Mouse (Mus musculus) neural tube, embryonic 15.5 days (tissue): ENCODE measurements around the gene Rnls. TPM values are rescaled to one million over a fixed set of nuclear protein-coding genes. Genes with fewer than 3 reads are reported as not detected.
A peak's percentile ranks its signal among the peaks of the same experiment; 100 is the strongest.

ENCODE experiments used
- ATAC-seq: fragments of 200-750 bp; cut with Nextera tagmentation; 2 replicates; pipeline ENCODE4 v1.8.0; 2017; ENCODE audit warnings: mild to moderate bottlenecking, moderate TSS enrichment, moderate library complexity; ENCODE audit not compliant: low FRiP score
- H3K27ac ChIP-seq: fragments of 300-500 bp; sonication (generic); replicated peaks from 2 replicates; pipeline ENCODE4 v1.5.1; 2015; ENCODE audit warnings: mild to moderate bottlenecking, inconsistent platforms
- H3K27me3 ChIP-seq: fragments of 300-500 bp; sonication (generic); replicated peaks from 2 replicates; pipeline ENCODE4 v1.6.1; 2015; ENCODE audit warnings: inconsistent platforms
- H3K36me3 ChIP-seq: fragments of 300-500 bp; sonication (generic); 2 replicates; pipeline ENCODE4 v1.6.1; 2015; ENCODE audit warnings: inconsistent platforms
- H3K4me1 ChIP-seq: fragments of 300-500 bp; sonication (generic); 2 replicates; pipeline ENCODE4 v1.6.1; 2015; ENCODE audit warnings: inconsistent platforms
- H3K4me2 ChIP-seq: fragments of 300-500 bp; sonication (generic); 2 replicates; pipeline ENCODE4 v1.6.1; 2015; ENCODE audit warnings: inconsistent platforms, mild to moderate bottlenecking, moderate library complexity
- H3K4me3 ChIP-seq: fragments of 300-500 bp; sonication (generic); replicated peaks from 2 replicates; pipeline ENCODE4 v1.5.1; 2015; ENCODE audit warnings: mild to moderate bottlenecking, inconsistent platforms
- H3K9ac ChIP-seq: fragments of 300-500 bp; sonication (generic); replicated peaks from 2 replicates; pipeline ENCODE4 v1.6.1; 2015; ENCODE audit warnings: mild to moderate bottlenecking, inconsistent platforms
- H3K9me3 ChIP-seq: fragments of 300-500 bp; sonication (generic); replicated peaks from 2 replicates; pipeline ENCODE4 v1.6.1; 2016; ENCODE audit warnings: inconsistent platforms
- WGBS: fragments of 180-500 bp; shearing (Covaris S2); methylation state at CpG from one replicate; pipeline ENCODE4 v1.1.7; 2015; ENCODE audit warnings: mixed read lengths; 5-methylcytosine and 5-hydroxymethylcytosine counted together
- polyA plus RNA-seq: library from polyadenylated mRNA; unstranded; fragments of >200 nt; fragmentation: Nextera tagmentation; extraction: Ambion mirVana; gene quantifications from 2 replicates; pipeline ENCODE4 v1.2.1, GENCODE M21; 2015

Gene Rnls
- polyA plus RNA-seq, 1 experiment from 2014 or later: 11.1 TPM

- WGBS: 85% methylated on average over 1 of the region's 1 CpGs
- no peaks in the 10 kb centered on the region for H3K36me3 ChIP-seq
- H3K9me3 ChIP-seq: no peaks in the 10 kb centered on the region
- H3K4me1 ChIP-seq: no peaks in the 10 kb centered on the region
- no peak overlapping the region for H3K27ac ChIP-seq
- H3K9ac ChIP-seq: no peak overlapping the region
- H3K27me3 ChIP-seq: no peaks in the 10 kb centered on the region
- H3K4me3 ChIP-seq: no peak overlapping the region
- no peak overlapping the region for H3K4me2 ChIP-seq
- ATAC-seq: no peak
Observed at GRCm38 (mm10) chr19:33259164-33259563, 132.9 kb downstream of the Rnls start.

GRCm38 (mm10) chr19:33253893-33254292 is 138.2 kb downstream of the Rnls start:
- Histone ChIP-seq H3K9me3 (no peaks in the 10 kb centered on the region), H3K36me3 (no peaks in the 10 kb centered on the region), H3K4me2 (no peak overlapping the region), H3K9ac (no peak overlapping the region), H3K4me3 (no peak overlapping the region), H3K27ac (no peak overlapping the region), H3K27me3 (no peaks in the 10 kb centered on the region), H3K4me1 (no peaks in the 10 kb centered on the region)
- 69% methylated on average over 5 of the region's 5 CpGs for WGBS
- no peak for ATAC-seq

DNA sequence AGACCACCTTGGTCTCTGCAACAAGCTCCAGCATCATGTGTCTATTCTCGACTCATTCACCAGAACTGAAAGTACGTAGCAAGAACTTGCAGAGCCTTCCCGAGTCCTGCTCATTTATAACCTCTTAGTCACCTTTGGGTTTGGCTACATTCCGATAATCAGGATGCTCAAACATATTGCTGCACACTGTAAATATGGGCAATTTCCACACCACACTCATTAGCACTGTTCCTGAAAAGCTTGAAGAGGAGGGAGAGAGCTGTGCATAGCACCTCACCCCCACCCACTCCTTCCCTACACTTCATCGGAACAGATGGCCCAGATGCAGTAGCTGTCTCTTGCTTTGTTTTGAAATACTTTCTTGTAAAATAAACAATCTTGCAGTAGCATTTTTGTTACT is 139.9 kb downstream of the Rnls start:
- no peak for ATAC-seq
- H3K4me2 ChIP-seq: no peak overlapping the region
- H3K4me3 ChIP-seq: no peak overlapping the region
- H3K27me3 ChIP-seq: no peaks in the 10 kb centered on the region
- H3K9me3 ChIP-seq: no peaks in the 10 kb centered on the region
- H3K9ac ChIP-seq: no peak overlapping the region
- no peaks in the 10 kb centered on the region for H3K4me1 ChIP-seq
- H3K27ac ChIP-seq: no peak overlapping the region
- WGBS: 90% methylated on average over 5 of the region's 5 CpGs
- H3K36me3 ChIP-seq: no peaks in the 10 kb centered on the region

DNA sequence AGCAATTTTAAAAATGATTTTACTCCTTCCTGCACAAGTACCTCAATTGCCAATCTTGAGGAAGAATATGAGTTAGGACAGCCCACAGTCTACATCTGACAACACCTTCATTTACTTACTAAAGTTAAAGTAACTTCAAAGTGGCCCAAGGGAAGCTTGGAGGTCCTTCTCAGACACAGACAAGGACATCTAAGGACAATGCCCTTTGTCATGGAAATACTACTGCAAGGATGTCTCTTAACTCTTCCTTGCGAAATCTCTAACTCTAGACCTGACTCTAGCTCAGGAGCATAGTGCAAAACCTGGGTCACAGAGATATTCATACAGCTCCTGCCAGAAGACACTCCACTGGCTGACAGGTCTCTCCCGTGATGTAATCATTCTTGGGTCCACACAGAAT is 147.9 kb downstream of the Rnls start:
- no peak overlapping the region for H3K9ac ChIP-seq
- WGBS: 83% methylated on average over 2 of the region's 2 CpGs
- H3K36me3 ChIP-seq: no peaks in the 10 kb centered on the region
- H3K4me2 ChIP-seq: no peak overlapping the region
- no peaks in the 10 kb centered on the region for H3K4me1 ChIP-seq
- H3K27me3 ChIP-seq: no peaks in the 10 kb centered on the region
- no peaks in the 10 kb centered on the region for H3K9me3 ChIP-seq
- H3K27ac ChIP-seq: no peak overlapping the region
- ATAC-seq: no peak
- no peak overlapping the region for H3K4me3 ChIP-seq

GRCm38 (mm10) chr19:33240386-33240785 is 151.7 kb downstream of the Rnls start:
- H3K36me3 ChIP-seq: no peaks in the 10 kb centered on the region
- H3K9me3 ChIP-seq: no peaks in the 10 kb centered on the region
- WGBS: 86% methylated on average over 2 of the region's 2 CpGs
- no peak overlapping the region for H3K9ac ChIP-seq
- no peaks in the 10 kb centered on the region for H3K4me1 ChIP-seq
- H3K27ac ChIP-seq: no peak overlapping the region
- no peak for ATAC-seq
- H3K4me3 ChIP-seq: no peak overlapping the region
- H3K4me2 ChIP-seq: no peak overlapping the region
- H3K27me3 ChIP-seq: no peaks in the 10 kb centered on the region

GRCm38 (mm10) chr19:33232902-33233301 is 159.2 kb downstream of the Rnls start:
- H3K27me3 ChIP-seq: no peaks in the 10 kb centered on the region
- no peak overlapping the region for H3K27ac ChIP-seq
- H3K4me3 ChIP-seq: no peak overlapping the region
- H3K9me3 ChIP-seq: no peaks in the 10 kb centered on the region
- H3K9ac ChIP-seq: no peak overlapping the region
- H3K4me1 ChIP-seq: no peaks in the 10 kb centered on the region
- 81% methylated on average over 3 of the region's 3 CpGs for WGBS
- no peak overlapping the region for H3K4me2 ChIP-seq
- no peaks in the 10 kb centered on the region for H3K36me3 ChIP-seq
- ATAC-seq: no peak

- ATAC-seq: no peak
- Histone ChIP-seq H3K36me3 (no peaks in the 10 kb centered on the region), H3K27me3 (no peaks in the 10 kb centered on the region), H3K9me3 (no peaks in the 10 kb centered on the region), H3K4me1 (no peaks in the 10 kb centered on the region), H3K9ac (no peak overlapping the region), H3K4me2 (no peak overlapping the region), H3K4me3 (no peak overlapping the region), H3K27ac (no peak overlapping the region)
- WGBS: 53% methylated on average over 6 of the region's 6 CpGs
Observed at GRCm38 (mm10) chr19:33231303-33231702, 160.8 kb downstream of the Rnls start.

DNA sequence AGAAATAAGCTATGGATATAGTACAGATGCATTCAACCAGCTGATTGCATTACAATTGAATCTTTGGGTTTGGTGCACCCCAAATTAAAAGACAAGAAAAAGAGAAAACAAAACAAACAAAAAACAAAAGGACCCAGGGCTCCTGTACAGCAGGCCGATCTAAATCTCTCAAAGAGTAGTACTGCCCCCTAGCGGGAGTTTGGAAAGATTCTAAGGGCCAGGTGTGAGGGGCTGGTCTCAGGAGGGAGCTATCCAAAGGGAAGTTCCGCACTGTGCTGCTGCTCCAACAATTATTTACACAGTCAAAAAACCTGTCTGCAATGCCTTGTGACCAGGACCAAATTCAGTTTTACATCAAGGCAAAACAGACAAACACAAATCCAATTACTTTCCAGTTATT is 165.1 kb downstream of the Rnls start:
- Histone ChIP-seq H3K9me3 (no peaks in the 10 kb centered on the region), H3K9ac (no peak overlapping the region), H3K4me3 (no peak overlapping the region), H3K36me3 (no peaks in the 10 kb centered on the region), H3K27ac (no peak overlapping the region), H3K4me1 (peaks cover 9% of the 10 kb centered on the region), H3K4me2 (no peak overlapping the region), H3K27me3 (no peaks in the 10 kb centered on the region)
- WGBS: 7% methylated on average over 3 of the region's 3 CpGs
- peak; percentile 85 for ATAC-seq

GRCm38 (mm10) chr19:33225858-33226705 is 166.0 kb downstream of the Rnls start:
- no peaks in the 10 kb centered on the region for H3K9me3 ChIP-seq
- ATAC-seq: no peak
- H3K36me3 ChIP-seq: no peaks in the 10 kb centered on the region
- 72% methylated on average over 5 of the region's 5 CpGs for WGBS
- H3K9ac ChIP-seq: no peak overlapping the region
- H3K27ac ChIP-seq: no peak overlapping the region
- no peak overlapping the region for H3K4me3 ChIP-seq
- no peak overlapping the region for H3K4me2 ChIP-seq
- peaks cover 9% of the 10 kb centered on the region for H3K4me1 ChIP-seq
- no peaks in the 10 kb centered on the region for H3K27me3 ChIP-seq

DNA sequence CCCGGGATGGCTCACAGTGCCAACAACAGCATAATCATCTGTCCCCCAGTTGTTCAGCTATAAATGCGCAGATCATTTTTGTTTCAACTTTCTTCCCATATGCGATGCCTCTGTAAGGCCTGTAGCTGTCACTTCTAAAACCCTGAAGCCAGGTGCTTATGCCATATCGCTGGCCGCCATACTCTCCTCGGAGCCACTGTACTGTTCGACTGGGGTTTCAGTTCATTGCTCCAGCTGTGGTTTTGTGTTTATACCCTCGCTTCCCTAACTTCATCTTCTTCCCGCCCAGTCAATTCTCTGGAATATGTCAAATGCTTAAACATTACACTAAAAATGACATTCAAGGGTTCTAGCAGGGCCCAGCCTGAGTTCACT is 167.1 kb downstream of the Rnls start:
- Histone ChIP-seq H3K36me3 (no peaks in the 10 kb centered on the region), H3K9ac (no peak overlapping the region), H3K9me3 (no peaks in the 10 kb centered on the region), H3K27ac (no peak overlapping the region), H3K4me1 (peaks cover 9% of the 10 kb centered on the region), H3K4me2 (no peak overlapping the region), H3K27me3 (no peaks in the 10 kb centered on the region), H3K4me3 (no peak overlapping the region)
- no peak for ATAC-seq
- 91% methylated on average over 9 of the region's 9 CpGs for WGBS

DNA sequence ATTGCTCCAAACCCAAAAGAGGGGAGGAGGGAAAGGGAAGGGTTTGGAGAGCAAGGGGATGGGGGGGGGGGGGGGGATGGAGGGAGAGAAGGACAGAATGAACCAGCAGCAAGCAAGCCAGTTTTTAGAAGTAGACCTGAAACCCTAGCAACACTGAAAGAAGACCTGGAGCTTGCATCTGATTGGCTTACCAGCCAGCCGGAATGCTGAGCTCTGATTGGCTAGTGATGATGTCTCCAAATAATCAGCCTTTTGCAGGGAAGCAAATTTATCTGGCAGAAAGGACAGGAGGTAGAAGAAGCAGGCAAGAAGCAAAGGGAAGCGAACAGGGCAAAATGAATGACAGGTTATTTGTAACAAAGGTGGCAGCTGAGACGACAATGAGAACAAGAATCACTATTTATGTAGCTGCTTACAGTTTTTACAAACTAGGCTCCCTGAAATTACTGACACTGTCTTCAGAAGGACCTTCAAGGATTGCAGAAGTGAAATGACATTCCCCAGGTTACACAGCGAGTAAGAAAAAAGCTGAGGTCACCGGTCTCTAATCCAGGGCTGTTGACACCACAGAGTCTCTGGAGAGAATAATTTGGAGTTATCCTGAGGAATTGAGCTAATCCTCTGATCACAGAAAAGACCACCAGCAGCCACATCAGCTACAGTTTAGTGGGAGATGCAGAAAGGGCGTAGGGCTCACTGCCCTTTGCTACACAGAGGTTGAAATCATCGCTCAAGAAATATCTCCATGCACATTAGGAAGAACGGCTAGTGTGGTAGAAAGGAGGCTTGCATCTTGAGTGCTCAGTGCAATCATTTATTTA is 167.7 kb downstream of the Rnls start:
- H3K4me3 ChIP-seq: no peak overlapping the region
- no peaks in the 10 kb centered on the region for H3K9me3 ChIP-seq
- 67% methylated on average over 8 of the region's 8 CpGs for WGBS
- no peaks in the 10 kb centered on the region for H3K36me3 ChIP-seq
- no peak overlapping the region for H3K9ac ChIP-seq
- H3K4me1 ChIP-seq: peaks cover 9% of the 10 kb centered on the region
- no peaks in the 10 kb centered on the region for H3K27me3 ChIP-seq
- 0 out of 2 replicates have a peak overlapping the region, but pooled peaks have one; percentile 37 for H3K27ac ChIP-seq
- H3K4me2 ChIP-seq: peak overlapping the region; percentile 42
- ATAC-seq: peak; percentile 87; the same call in 1 of the 2 replicates

DNA sequence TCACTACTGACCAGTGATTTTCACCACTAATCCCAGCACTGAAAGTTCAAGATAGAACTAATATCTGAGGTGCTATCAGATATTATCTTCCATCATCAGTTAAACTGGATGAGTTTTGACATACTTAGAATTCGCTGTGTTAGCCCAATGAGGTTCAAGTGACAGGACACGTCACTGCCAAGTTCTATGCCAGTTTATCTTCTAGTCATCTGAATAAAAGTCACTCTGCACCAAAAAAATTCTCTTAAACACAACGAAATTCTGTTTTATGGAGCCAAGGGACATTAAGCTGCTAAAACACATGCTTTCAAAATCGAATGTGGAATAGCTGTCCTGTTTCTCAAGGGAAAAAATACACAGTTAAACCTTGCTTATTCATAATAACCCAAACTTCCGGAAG is 168.3 kb downstream of the Rnls start:
- Histone ChIP-seq H3K36me3 (no peaks in the 10 kb centered on the region), H3K4me1 (peaks cover 9% of the 10 kb centered on the region), H3K9me3 (no peaks in the 10 kb centered on the region), H3K27me3 (no peaks in the 10 kb centered on the region), H3K4me2 (peak overlapping the region; percentile 42), H3K4me3 (no peak overlapping the region), H3K9ac (no peak overlapping the region), H3K27ac (0 out of 2 replicates have a peak overlapping the region, but pooled peaks have one; percentile 29)
- ATAC-seq: no peak
- WGBS: 54% methylated on average over 5 of the region's 5 CpGs
